Mouse (Mus musculus): ENCODE results near the gene Rnf43. TPM values are rescaled to one million over a fixed set of nuclear protein-coding genes. Genes with fewer than 3 reads are reported as not detected.

The Rnf43 gene
- total RNA-seq, 1 experiment from 2014 or later: 1.6 TPM

GRCm38 (mm10) chr11:87701877-87702620, 39.5 kb downstream of the Rnf43 start:
- no peak for ATAC-seq (ENCODE audit: extremely low read depth, insufficient number of reproducible peaks, low FRiP score, poor library complexity, severe bottlenecking)

GRCm38 (mm10) chr11:87703654-87704053, 41.1 kb downstream of the Rnf43 start:
- no peak for ATAC-seq (ENCODE audit: extremely low read depth, insufficient number of reproducible peaks, low FRiP score, poor library complexity, severe bottlenecking)

DNA sequence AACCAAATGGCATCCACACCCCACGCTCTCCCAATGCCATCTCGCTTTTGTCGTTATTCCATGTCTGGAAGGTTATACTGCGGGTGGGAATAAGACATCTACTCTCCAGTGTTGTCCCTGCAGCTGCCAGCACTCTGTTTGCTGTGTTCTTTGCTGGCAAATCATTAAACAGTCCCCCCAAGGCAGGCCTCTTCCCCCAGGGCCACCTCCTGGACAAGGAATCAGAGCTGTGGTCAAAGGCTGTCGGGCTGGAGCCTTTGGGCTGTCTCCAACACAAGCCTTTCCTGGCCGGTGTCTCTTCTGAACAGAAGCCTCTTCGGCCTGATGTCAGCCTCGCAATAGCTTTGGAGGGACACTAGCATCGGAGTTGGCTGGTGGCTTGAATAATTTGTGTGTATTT, 41.8 kb downstream of the Rnf43 start:
- no peak for ATAC-seq (ENCODE audit: extremely low read depth, insufficient number of reproducible peaks, low FRiP score, poor library complexity, severe bottlenecking)

DNA sequence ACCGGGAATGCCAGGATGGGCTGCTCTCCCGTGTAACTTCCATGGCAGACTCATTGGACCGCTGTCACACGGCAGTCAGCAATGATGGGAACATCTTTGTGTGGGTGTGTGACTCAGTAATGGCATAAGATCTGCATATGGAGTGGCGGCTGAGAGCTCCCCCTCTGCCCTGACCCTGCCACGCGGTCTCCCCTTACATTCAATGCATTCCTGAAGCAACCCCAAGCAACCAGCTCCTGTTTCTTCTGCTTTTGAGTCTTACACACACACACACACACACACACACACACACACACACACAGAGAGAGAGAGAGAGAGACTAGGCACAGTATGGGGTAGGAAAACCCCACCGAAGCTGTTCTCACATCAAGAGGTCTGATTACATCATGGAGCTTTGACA, 45.0 kb downstream of the Rnf43 start:
- no peak for ATAC-seq (ENCODE audit: extremely low read depth, insufficient number of reproducible peaks, low FRiP score, poor library complexity, severe bottlenecking)

DNA sequence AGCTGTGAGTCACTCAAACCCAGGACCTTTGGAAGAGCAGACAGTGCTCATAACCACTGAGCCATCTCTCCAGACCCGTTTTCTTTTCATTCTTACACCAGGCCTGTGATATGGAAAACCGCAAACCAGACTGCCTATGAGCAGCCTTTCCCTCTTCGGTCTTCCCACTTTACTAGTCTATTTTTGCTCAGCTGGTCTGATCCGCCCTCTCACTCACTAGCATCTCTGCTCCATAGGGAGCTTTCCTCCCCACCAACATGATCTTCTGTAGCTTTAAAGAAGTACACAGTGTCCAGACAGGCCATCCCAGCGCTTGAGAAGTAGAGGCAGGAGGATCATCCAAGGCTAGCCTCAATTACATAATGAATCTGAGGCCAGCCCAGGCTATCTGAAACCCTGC, 46.5 kb downstream of the Rnf43 start:
- no peak for ATAC-seq (ENCODE audit: extremely low read depth, insufficient number of reproducible peaks, low FRiP score, poor library complexity, severe bottlenecking)

DNA sequence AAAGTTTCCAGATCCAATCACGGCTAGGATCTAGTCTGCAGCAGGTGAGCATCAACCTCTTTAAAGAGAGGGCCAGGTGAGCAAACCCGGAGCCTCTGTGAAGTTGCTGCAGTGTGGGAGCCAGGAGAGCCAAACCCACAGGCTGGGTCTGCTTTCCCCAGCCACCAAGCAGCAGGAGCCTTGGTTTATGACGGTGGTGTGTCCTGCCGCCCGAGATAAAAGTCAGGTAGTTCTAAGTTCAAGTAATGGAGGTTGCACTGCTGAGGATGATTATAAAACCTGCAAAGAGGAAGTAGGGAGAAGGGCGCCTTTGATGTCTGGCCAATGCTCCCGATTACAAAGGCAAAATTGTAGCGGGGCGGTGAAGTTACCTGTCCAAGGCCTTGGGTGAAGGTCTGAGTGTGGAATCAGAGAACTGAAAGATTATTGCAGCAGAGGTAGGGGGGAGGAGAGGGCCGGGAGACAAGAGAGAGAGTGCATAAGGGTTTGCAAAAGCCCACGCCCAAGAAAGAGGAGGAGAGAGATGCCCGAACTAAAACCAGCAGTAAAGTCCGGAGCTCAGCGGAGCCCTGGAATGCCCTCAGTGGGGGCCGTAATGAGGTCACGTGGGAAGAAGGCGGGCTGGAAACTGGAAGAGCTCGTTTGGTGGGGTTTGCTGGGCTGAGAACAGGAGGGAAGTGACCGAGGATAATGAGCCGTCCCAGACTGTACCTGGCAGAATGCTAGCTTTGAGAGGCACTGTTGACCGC, 47.2 kb downstream of the Rnf43 start:
- ATAC-seq (ENCODE audit: extremely low read depth, insufficient number of reproducible peaks, low FRiP score, poor library complexity, severe bottlenecking): peak; percentile 27

GRCm38 (mm10) chr11:87710262-87710615, 47.7 kb downstream of the Rnf43 start:
- ATAC-seq (ENCODE audit: extremely low read depth, insufficient number of reproducible peaks, low FRiP score, poor library complexity, severe bottlenecking): no peak

DNA sequence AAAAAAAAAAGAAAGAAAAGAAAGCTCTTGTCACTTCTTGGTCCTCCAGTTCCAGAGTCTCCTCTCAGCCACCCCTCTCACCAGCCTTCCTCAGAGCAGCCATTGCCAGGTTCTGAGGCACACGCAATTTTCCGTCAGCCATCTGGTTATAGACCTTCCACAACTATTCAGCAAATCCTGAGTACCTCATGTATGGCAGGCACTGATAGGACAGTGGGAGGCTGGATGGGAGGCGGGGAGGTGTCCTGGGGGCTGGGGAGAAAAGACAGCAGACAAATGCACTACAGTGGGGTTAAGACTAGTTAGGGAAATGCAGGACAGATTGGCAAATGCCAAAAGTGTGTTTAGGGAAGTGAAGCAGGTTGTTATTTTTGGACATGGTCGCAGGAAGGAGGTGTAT, 49.7 kb downstream of the Rnf43 start:
- no peak for ATAC-seq (ENCODE audit: extremely low read depth, insufficient number of reproducible peaks, low FRiP score, poor library complexity, severe bottlenecking)

GRCm38 (mm10) chr11:87715999-87716398, 53.5 kb downstream of the Rnf43 start:
- ATAC-seq (ENCODE audit: extremely low read depth, insufficient number of reproducible peaks, low FRiP score, poor library complexity, severe bottlenecking): no peak

GRCm38 (mm10) chr11:87719526-87719925, 57.0 kb downstream of the Rnf43 start:
- peak; percentile 18; the same call in 1 of the 2 replicates for ATAC-seq (ENCODE audit: extremely low read depth, insufficient number of reproducible peaks, low FRiP score, poor library complexity, severe bottlenecking)

DNA sequence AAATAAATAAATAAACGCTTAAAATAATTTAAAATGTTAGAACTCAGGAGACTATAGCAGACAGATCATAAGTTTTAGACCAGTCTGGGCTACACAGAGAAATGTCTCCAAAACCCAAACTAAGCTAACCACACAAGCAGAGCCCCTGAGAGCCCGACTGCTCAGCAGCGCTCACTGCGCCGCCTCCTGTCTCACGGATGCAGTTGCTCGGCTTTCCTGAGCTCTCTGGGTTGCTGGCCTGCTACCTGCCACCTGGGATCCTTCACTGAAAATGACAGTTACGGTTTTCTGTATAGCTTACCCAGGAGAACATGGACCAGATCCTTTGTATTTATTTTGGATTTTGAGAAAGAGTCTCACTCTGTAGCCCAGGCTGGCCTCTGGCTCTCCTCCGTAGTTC, 57.8 kb downstream of the Rnf43 start:
- no peak for ATAC-seq (ENCODE audit: extremely low read depth, insufficient number of reproducible peaks, low FRiP score, poor library complexity, severe bottlenecking)

- ATAC-seq (ENCODE audit: extremely low read depth, insufficient number of reproducible peaks, low FRiP score, poor library complexity, severe bottlenecking): 0 out of 2 replicates have a peak, but pooled peaks have one; percentile 41
Measured at GRCm38 (mm10) chr11:87720839-87721238, 58.3 kb downstream of the Rnf43 start.

DNA sequence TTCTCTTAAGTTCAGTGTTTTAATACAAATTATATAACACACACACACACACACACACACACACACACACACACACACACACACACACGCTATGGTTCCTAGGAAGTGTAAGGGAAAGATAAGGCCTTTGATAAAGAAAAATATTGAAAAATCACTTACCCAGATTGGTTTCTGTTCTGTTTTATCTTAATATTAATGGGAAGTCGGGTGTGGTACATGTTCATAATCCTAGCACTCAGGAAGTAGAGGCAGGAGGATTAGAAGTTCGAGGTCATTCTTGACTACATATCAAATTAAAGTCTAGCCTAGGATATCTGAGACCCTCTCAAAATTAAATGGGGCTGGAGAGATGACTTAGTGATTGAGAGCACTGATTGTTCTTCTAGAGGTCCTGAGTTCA, 59.6 kb downstream of the Rnf43 start:
- ATAC-seq (ENCODE audit: extremely low read depth, insufficient number of reproducible peaks, low FRiP score, poor library complexity, severe bottlenecking): no peak

DNA sequence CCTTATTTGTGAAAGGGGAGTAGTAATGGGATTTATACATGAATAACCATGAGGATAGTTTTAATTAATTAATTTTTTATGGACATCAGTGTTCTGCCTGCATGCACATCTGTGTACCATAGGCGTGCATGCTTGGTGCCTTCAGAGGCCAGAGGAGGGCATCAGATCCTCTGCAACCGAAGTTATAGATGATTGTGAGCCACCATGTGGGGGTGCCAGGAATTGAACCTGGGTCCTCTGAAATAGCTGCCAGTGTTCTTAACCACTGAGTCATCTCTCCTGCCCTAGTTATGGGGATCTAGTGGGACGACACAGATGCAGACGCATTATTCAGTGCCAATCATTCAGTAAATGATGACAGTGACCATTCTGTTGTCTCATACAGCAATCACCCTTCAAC, 60.4 kb downstream of the Rnf43 start:
- no peak for ATAC-seq (ENCODE audit: extremely low read depth, insufficient number of reproducible peaks, low FRiP score, poor library complexity, severe bottlenecking)

DNA sequence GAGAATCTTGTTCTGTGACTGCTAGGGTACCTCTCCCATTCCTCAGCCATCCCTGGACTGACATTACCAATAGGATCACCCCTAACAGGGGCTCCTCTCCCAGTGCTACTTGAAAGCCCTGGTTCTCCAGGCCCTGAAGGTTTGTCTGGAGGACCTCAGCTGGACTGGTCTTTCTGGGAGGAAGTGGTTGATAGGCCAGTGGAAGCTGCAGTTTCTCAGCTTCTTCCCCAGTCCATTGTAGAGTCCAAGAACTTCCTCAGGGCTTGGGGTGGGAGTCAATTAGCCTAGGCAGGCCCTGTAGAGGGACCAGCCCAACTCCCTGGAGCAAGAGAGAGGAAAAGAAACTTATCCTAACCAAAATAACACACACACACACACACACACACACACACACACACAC, 63.0 kb downstream of the Rnf43 start:
- ATAC-seq (ENCODE audit: extremely low read depth, insufficient number of reproducible peaks, low FRiP score, poor library complexity, severe bottlenecking): no peak

- ATAC-seq (ENCODE audit: extremely low read depth, insufficient number of reproducible peaks, low FRiP score, poor library complexity, severe bottlenecking): no peak
Measured at GRCm38 (mm10) chr11:87725964-87726562, 63.5 kb downstream of the Rnf43 start.

- ATAC-seq (ENCODE audit: extremely low read depth, insufficient number of reproducible peaks, low FRiP score, poor library complexity, severe bottlenecking): no peak
Measured at GRCm38 (mm10) chr11:87727021-87727420, 64.5 kb downstream of the Rnf43 start.

DNA sequence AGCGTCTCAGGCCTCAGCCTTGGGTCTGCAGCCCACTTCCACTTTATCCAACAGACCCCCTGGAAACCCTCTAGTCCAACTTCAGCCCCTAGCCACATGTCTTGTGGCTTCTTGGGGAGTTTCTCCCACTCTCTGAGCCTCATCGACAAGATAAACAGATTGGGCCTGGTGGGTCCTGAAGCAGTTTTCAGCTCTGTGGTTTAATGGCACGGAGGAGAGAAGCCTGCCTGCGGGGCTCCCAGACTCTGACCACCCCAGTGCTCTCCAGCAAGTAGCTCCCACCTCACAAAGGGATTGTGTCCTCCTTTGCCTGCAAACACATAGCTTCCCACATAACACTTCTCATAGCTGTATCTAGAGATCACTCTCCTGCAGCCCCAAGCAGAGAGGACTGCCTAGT, 64.9 kb downstream of the Rnf43 start:
- ATAC-seq (ENCODE audit: extremely low read depth, insufficient number of reproducible peaks, low FRiP score, poor library complexity, severe bottlenecking): no peak

DNA sequence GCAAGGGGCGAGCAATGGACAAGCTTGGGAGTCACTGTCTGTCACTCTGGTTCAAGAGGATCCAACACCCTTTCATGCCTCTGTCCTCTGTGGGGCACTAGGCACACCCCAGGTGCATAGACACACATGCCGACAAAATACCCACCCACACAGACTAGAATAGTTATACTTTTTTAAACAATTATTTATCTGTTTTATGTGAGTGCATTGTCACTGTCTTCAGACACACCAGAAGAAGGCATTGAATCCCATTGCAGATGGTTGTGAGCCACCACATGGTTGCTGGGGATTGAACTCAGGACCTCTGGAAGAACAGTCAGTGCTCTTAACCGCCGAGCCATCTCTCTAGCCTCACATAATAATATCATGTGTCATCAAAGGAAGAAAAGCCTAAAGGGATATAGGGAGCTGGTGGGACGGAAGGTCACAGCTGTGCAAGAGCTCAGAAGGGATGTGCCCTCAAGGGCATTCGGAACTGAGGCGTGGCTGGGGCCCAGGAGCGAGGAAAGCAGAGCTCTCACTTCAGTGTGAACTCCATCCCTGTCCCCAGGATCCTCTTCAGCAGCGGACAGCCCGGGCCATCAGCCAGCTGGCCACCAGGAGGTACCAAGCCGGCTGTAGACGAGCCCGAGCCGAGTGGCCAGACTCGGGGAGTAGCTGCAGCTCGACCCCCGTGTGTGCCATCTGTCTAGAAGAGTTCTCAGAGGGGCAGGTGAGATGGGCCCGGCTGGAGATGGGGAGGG, 66.5 kb downstream of the Rnf43 start:
- no peak for ATAC-seq (ENCODE audit: extremely low read depth, insufficient number of reproducible peaks, low FRiP score, poor library complexity, severe bottlenecking)

All from neutrophil, adult 5-6 weeks (primary cell).